Mouse (Mus musculus): ENCODE data around the gene Steap1. TPM values are rescaled to one million over a fixed set of nuclear protein-coding genes. Genes with fewer than 3 reads are reported as not detected.

The Steap1 gene
- polyA plus RNA-seq, 1 experiment from 2014 or later: 0.88 TPM

DNA sequence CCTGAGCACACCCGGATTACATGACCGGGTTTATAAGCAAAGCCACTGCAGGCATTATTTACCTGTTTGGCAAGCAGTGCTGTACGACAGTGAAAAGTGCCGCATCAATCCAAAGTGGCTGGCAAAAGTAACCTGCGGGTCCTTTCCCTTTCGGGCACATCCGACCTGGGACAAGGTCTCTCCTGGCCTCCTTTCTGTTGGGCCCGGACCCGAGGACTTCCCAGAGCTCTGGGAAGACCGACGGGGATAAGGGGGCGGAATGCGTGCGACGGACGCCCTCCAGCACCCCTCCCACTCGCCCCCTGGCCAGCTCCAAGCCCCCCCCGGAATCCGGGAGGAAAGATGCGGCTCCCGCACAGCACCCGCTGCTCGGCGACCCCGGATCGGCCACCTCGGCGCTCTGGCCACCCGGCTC, 55.6 kb downstream of the Steap1 start:
- H3K9me3 ChIP-seq (ENCODE audit: control insufficient read depth, low read length): no peaks in the 10 kb centered on the region
- peak overlapping the region; percentile 80 for H3K4me3 ChIP-seq (ENCODE audit: low read depth, low read length)
- H3K27me3 ChIP-seq (ENCODE audit: control insufficient read depth, insufficient read depth, low read length): peaks cover 2% of the 10 kb centered on the region; the same call in 1 of the 2 replicates
- no peaks in the 10 kb centered on the region for H3K36me3 ChIP-seq (ENCODE audit: control insufficient read depth, insufficient read depth, low read length)
- peak overlapping the region; percentile 89 for H3K4me2 ChIP-seq (ENCODE audit: low read depth, low read length)
- peaks cover 6% of the 10 kb centered on the region; the same call in 1 of the 2 replicates for H3K4me1 ChIP-seq (ENCODE audit: control insufficient read depth, insufficient read depth, low read length)
- ATAC-seq (ENCODE audit: low read depth): peak; percentile 47; the same call in 1 of the 2 replicates
- 0% methylated on average over 22 of the region's 29 CpGs for WGBS
- H3K9ac ChIP-seq (replicated peaks; ENCODE audit: low read depth, low read length): peak overlapping the region; percentile 78
- H3K27ac ChIP-seq (ENCODE audit: low read depth, low read length): no peak overlapping the region

DNA sequence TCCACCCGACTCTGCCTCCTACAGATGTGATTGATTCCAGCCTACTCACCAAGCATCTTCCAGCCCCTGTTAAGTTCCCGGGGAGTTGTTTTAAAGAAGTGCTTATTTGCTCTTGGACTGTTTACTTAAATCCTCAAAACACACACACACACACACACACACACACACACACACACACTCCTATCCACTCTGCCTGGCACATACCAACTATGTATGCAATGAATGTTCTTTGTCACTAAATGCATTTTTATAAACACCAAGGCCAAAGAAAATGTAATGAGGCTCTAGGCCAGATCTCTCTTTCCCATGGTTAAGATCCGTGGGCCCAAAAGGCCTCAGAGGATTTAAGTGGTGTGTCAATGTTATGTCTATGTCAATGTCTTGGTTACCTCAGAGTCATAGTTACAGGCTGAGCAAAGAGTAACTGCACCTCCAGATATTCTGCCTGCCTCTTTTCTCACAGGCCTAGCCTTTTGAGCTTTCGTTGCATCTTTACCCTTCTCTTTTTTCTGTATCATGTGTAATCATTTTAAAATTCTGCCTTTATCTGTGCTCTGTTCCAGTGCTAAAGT, 56.9 kb downstream of the Steap1 start:
- peaks cover 6% of the 10 kb centered on the region; the same call in 1 of the 2 replicates for H3K4me1 ChIP-seq (ENCODE audit: control insufficient read depth, insufficient read depth, low read length)
- H3K9me3 ChIP-seq (ENCODE audit: control insufficient read depth, low read length): no peaks in the 10 kb centered on the region
- H3K27ac ChIP-seq (ENCODE audit: low read depth, low read length): no peak overlapping the region
- 60% methylated on average over 4 of the region's 4 CpGs for WGBS
- H3K4me3 ChIP-seq (ENCODE audit: low read depth, low read length): no peak overlapping the region
- H3K36me3 ChIP-seq (ENCODE audit: control insufficient read depth, insufficient read depth, low read length): no peaks in the 10 kb centered on the region
- ATAC-seq (ENCODE audit: low read depth): no peak
- H3K4me2 ChIP-seq (ENCODE audit: low read depth, low read length): no peak overlapping the region
- H3K27me3 ChIP-seq (ENCODE audit: control insufficient read depth, insufficient read depth, low read length): peaks cover 2% of the 10 kb centered on the region; the same call in 1 of the 2 replicates
- no peak overlapping the region for H3K9ac ChIP-seq (replicated peaks; ENCODE audit: low read depth, low read length)

DNA sequence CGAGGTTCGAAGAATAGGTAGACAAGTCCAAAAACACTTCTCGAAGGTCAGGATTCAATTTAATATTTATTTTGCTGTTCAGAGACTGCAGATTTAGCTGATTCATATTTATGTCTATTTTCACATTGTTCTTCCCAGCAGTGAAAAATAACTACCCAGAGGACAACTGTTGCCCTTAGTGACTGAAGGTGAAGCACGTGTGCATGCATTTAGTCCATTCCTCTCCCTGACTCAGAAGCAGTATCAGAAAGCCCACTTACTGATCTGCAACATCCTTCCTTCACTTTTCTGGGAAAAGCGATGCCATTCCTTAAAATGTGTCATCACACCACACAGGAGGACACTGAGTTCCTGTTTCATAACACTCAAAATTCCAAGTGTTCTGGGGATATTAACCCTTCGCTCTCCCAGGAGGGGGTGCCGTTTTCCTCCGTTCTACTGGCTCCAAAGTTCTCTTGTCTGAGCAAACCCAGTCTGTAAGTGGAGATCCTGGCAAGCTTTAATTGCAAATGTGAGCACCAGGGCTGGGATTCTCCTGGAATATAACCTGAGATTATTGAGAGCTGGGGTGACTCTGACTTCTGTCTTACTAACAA, 60.1 kb downstream of the Steap1 start:
- 86% methylated on average over 8 of the region's 8 CpGs for WGBS
- H3K4me1 ChIP-seq (ENCODE audit: control insufficient read depth, insufficient read depth, low read length): peaks cover 6% of the 10 kb centered on the region; the same call in 1 of the 2 replicates
- no peak for ATAC-seq (ENCODE audit: low read depth)
- no peaks in the 10 kb centered on the region for H3K36me3 ChIP-seq (ENCODE audit: control insufficient read depth, insufficient read depth, low read length)
- H3K27me3 ChIP-seq (ENCODE audit: control insufficient read depth, insufficient read depth, low read length): peaks cover 2% of the 10 kb centered on the region; the same call in 1 of the 2 replicates
- no peak overlapping the region for H3K4me2 ChIP-seq (ENCODE audit: low read depth, low read length)
- H3K27ac ChIP-seq (ENCODE audit: low read depth, low read length): no peak overlapping the region
- no peak overlapping the region for H3K9ac ChIP-seq (replicated peaks; ENCODE audit: low read depth, low read length)
- H3K4me3 ChIP-seq (ENCODE audit: low read depth, low read length): no peak overlapping the region
- no peaks in the 10 kb centered on the region for H3K9me3 ChIP-seq (ENCODE audit: control insufficient read depth, low read length)

DNA sequence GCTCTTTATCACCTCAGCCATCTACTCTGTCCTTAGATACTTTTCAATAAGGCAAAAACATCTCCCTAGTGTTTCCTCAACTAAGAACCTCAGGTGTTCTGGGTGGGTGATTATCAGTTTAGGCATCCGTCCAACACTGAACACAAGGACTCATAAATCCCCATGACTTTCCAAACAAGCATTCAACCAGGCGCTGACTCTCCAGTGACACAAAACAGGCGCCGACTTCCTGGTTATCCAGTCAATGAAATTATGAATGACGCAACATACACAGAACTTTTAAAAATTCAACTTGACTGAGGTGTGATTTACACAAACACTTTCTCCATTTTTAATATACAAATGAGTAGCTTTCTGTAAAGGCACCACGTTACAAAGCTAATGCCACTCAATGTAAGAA, 60.9 kb downstream of the Steap1 start:
- no peak overlapping the region for H3K9ac ChIP-seq (replicated peaks; ENCODE audit: low read depth, low read length)
- H3K27me3 ChIP-seq (ENCODE audit: control insufficient read depth, insufficient read depth, low read length): no peaks in the 10 kb centered on the region
- H3K4me3 ChIP-seq (ENCODE audit: low read depth, low read length): no peak overlapping the region
- H3K4me1 ChIP-seq (ENCODE audit: control insufficient read depth, insufficient read depth, low read length): peaks cover 3% of the 10 kb centered on the region; the same call in 1 of the 2 replicates
- H3K36me3 ChIP-seq (ENCODE audit: control insufficient read depth, insufficient read depth, low read length): no peaks in the 10 kb centered on the region
- no peaks in the 10 kb centered on the region for H3K9me3 ChIP-seq (ENCODE audit: control insufficient read depth, low read length)
- 66% methylated on average over 6 of the region's 6 CpGs for WGBS
- no peak overlapping the region for H3K27ac ChIP-seq (ENCODE audit: low read depth, low read length)
- no peak overlapping the region for H3K4me2 ChIP-seq (ENCODE audit: low read depth, low read length)
- no peak for ATAC-seq (ENCODE audit: low read depth)

GRCm38 (mm10) chr5:5686973-5687372, 62.2 kb downstream of the Steap1 start:
- H3K36me3 ChIP-seq (ENCODE audit: control insufficient read depth, insufficient read depth, low read length): no peaks in the 10 kb centered on the region
- 24% methylated on average over 1 of the region's 1 CpGs for WGBS
- no peaks in the 10 kb centered on the region for H3K9me3 ChIP-seq (ENCODE audit: control insufficient read depth, low read length)
- no peak overlapping the region for H3K27ac ChIP-seq (ENCODE audit: low read depth, low read length)
- ATAC-seq (ENCODE audit: low read depth): no peak
- H3K4me1 ChIP-seq (ENCODE audit: control insufficient read depth, insufficient read depth, low read length): no peaks in the 10 kb centered on the region
- no peak overlapping the region for H3K4me3 ChIP-seq (ENCODE audit: low read depth, low read length)
- H3K27me3 ChIP-seq (ENCODE audit: control insufficient read depth, insufficient read depth, low read length): no peaks in the 10 kb centered on the region
- H3K4me2 ChIP-seq (ENCODE audit: low read depth, low read length): no peak overlapping the region
- no peak overlapping the region for H3K9ac ChIP-seq (replicated peaks; ENCODE audit: low read depth, low read length)

Other genes with a start within 250 kb of the Steap1 start
- 17.0 and 19.3 TPM in 2 replicates for gene Cldn12, start 234.4 kb downstream of the Steap1 start, polyA plus RNA-seq (2014; fragmentation: Nextera tagmentation; extraction: Ambion mirVana)
- gene Gtpbp10, start 189.8 kb downstream of the Steap1 start, polyA plus RNA-seq (2014; fragmentation: Nextera tagmentation; extraction: Ambion mirVana): 21.7 and 23.4 TPM in 2 replicates
- 14.1 and 14.9 TPM in 2 replicates for gene Gm8773, start 175.5 kb downstream of the Steap1 start, polyA plus RNA-seq (2014; fragmentation: Nextera tagmentation; extraction: Ambion mirVana)
- gene Cfap69, start 85.1 kb downstream of the Steap1 start, polyA plus RNA-seq (2014; fragmentation: Nextera tagmentation; extraction: Ambion mirVana): 7.5 and 14.2 TPM in 2 replicates
- 7.5 and 9.5 TPM in 2 replicates for gene Steap2, start 54.7 kb downstream of the Steap1 start, polyA plus RNA-seq (2014; fragmentation: Nextera tagmentation; extraction: Ambion mirVana)

Data from neural tube, embryonic 14.5 days (tissue).